8 mouse cellular contexts compared by ENCODE assay signal in the genomic region with DNA sequence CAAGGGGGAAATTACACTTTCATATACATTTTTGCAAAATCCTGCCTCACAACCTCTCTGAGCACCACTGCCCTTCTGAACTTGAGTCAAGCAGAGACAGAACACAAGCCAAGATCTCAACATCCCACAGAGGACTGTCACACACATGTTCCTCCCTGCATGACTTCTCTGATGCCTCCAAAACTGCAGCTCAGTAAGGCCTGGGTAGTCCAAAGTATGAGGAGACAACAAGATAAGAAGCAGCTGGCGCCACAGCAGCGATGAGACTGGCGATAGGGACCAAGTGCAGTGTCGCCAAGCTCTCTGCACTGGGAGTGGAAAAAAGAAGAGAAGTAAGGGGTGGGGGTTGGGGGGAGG. TPM values are rescaled to one million over a fixed set of nuclear protein-coding genes. Genes with fewer than 3 reads are reported as not detected.
A peak's percentile ranks its signal among the peaks of the same experiment; 100 is the strongest.
DNase-seq lines count a peak whose midpoint lies in the region; ATAC-seq and TF ChIP-seq lines count a peak whose summit lies in the region.

No protein-coding gene starts in this region.

- no peaks in the 10 kb centered on the region for H3K27me3 ChIP-seq in heart, embryonic 16.5 days (ENCODE audit: control insufficient read depth, insufficient read depth, low read length)
- H3K27me3 ChIP-seq in MEL (ENCODE audit: control insufficient read depth in 1 of 2, insufficient read depth in 2 of 2, low read length in 2 of 2) = no peaks in the 10 kb centered on the region
- H3K27me3 ChIP-seq in embryonic facial prominence, embryonic 14.5 days (replicated peaks; ENCODE audit: control insufficient read depth, insufficient read depth, low read length) = no peaks in the 10 kb centered on the region
- H3K27me3 ChIP-seq in kidney, embryonic 15.5 days = no peaks in the 10 kb centered on the region

- peaks cover 2% of the 10 kb centered on the region; the same call in 1 of the 2 replicates for H3K79me2 ChIP-seq in MEL (ENCODE audit: control insufficient read depth, insufficient read depth, low read length, poor library complexity)

- WGBS in heart, embryonic 16.5 days = 2% methylated on average over 4 of the region's 4 CpGs
- WGBS in embryonic facial prominence, embryonic 14.5 days = 2% methylated on average over 4 of the region's 4 CpGs
- 0% methylated on average over 4 of the region's 4 CpGs for WGBS in kidney, embryonic 15.5 days

- peak overlapping the region; percentile 74 for H3K4me3 ChIP-seq in heart, embryonic 16.5 days (ENCODE audit: low read length)
- H3K4me3 ChIP-seq in MEL (ENCODE audit: control insufficient read depth in 1 of 2, insufficient read depth in 1 of 2, low read depth in 2 of 2, low read length in 2 of 2) = peak overlapping the region; percentile 85
- H3K4me3 ChIP-seq in embryonic facial prominence, embryonic 14.5 days (ENCODE audit: low read depth, low read length) = peak overlapping the region; percentile 77
- peak overlapping the region; percentile 86 for H3K4me3 ChIP-seq in kidney, embryonic 15.5 days (replicated peaks)

- ATAC-seq in heart, embryonic 16.5 days (replicated peaks; ENCODE audit: extremely low read depth, insufficient read depth, low FRiP score) = no peak
- ATAC-seq in embryonic facial prominence, embryonic 14.5 days (ENCODE audit: low read depth) = no peak; the same call in 1 of the 2 replicates
- peak; percentile 40 for ATAC-seq in kidney, embryonic 15.5 days (replicated peaks; ENCODE audit: low FRiP score)

- H3K4me1 ChIP-seq in heart, embryonic 16.5 days (ENCODE audit: control insufficient read depth, insufficient read depth, low read length) = peaks cover 10% of the 10 kb centered on the region; the same call in 1 of the 2 replicates
- H3K4me1 ChIP-seq in MEL (ENCODE audit: control insufficient read depth in 1 of 2, insufficient read depth in 2 of 2, low read length in 2 of 2) = peaks cover 17 to 40% of the 10 kb centered on the region in 2 experiments
- H3K4me1 ChIP-seq in embryonic facial prominence, embryonic 14.5 days (ENCODE audit: control insufficient read depth, insufficient read depth, low read length) = peaks cover 7% of the 10 kb centered on the region; the same call in 1 of the 2 replicates
- H3K4me1 ChIP-seq in kidney, embryonic 15.5 days = peaks cover 22% of the 10 kb centered on the region

- no peak overlapping the region; the same call in 1 of the 2 replicates for H3K27ac ChIP-seq in heart, embryonic 16.5 days (ENCODE audit: low read length)
- H3K27ac ChIP-seq in MEL (ENCODE audit: control insufficient read depth, low read depth, low read length) = peak overlapping the region; percentile 46
- H3K27ac ChIP-seq in embryonic facial prominence, embryonic 14.5 days (replicated peaks; ENCODE audit: low read depth, low read length) = no peak overlapping the region
- peak overlapping the region; percentile 89 for H3K27ac ChIP-seq in kidney, embryonic 15.5 days

- H3K4me2 ChIP-seq in heart, embryonic 16.5 days (ENCODE audit: low read depth, low read length) = peak overlapping the region; percentile 92
- peak overlapping the region; percentile 85 for H3K4me2 ChIP-seq in embryonic facial prominence, embryonic 14.5 days (ENCODE audit: low read depth, low read length)
- peak overlapping the region; percentile 90 for H3K4me2 ChIP-seq in kidney, embryonic 15.5 days

- H3K9me3 ChIP-seq in heart, embryonic 16.5 days (replicated peaks; ENCODE audit: control insufficient read depth, low read length) = no peaks in the 10 kb centered on the region
- H3K9me3 ChIP-seq in MEL (replicated peaks; ENCODE audit: insufficient read depth, low read length) = no peaks in the 10 kb centered on the region
- H3K9me3 ChIP-seq in embryonic facial prominence, embryonic 14.5 days (ENCODE audit: control insufficient read depth, low read length) = no peaks in the 10 kb centered on the region
- no peaks in the 10 kb centered on the region for H3K9me3 ChIP-seq in kidney, embryonic 15.5 days (replicated peaks)

- peak overlapping the region; percentile 73 for H3K9ac ChIP-seq in heart, embryonic 16.5 days (ENCODE audit: low read length)
- peak overlapping the region; percentile 24 for H3K9ac ChIP-seq in MEL (ENCODE audit: control insufficient read depth, low read depth, low read length, poor library complexity, severe bottlenecking)
- peak overlapping the region; percentile 72 for H3K9ac ChIP-seq in embryonic facial prominence, embryonic 14.5 days (ENCODE audit: low read depth, low read length)
- peak overlapping the region; percentile 75 for H3K9ac ChIP-seq in kidney, embryonic 15.5 days

- TF ChIP-seq CTCF in MEL (IDR thresholded peaks at IDR 0.05 in 2 of 3, conservative IDR thresholded peaks at IDR 0.05 in 1 of 3; ENCODE audit: control insufficient read depth in 1 of 3, insufficient read depth in 1 of 3, low read depth in 2 of 3, low read length in 3 of 3, poor library complexity in 1 of 3, severe bottlenecking in 1 of 3) = no peak

- TF ChIP-seq RAD21 in MEL (IDR thresholded peaks at IDR 0.05; ENCODE audit: low read depth, low read length) = no peak

- no peaks in the 10 kb centered on the region for H3K36me3 ChIP-seq in heart, embryonic 16.5 days (ENCODE audit: control insufficient read depth, insufficient read depth)
- peaks cover 0 to 36% of the 10 kb centered on the region in 2 experiments; a peak in 2 of 4 replicates for H3K36me3 ChIP-seq in MEL (ENCODE audit: control insufficient read depth in 1 of 2, insufficient read depth in 2 of 2, low read length in 2 of 2)
- H3K36me3 ChIP-seq in embryonic facial prominence, embryonic 14.5 days (ENCODE audit: control insufficient read depth, insufficient read depth, low read length) = peaks cover 2% of the 10 kb centered on the region; the same call in 1 of the 2 replicates
- H3K36me3 ChIP-seq in kidney, embryonic 15.5 days = peaks cover 5% of the 10 kb centered on the region; the same call in 1 of the 2 replicates

- DNase-seq in heart, adult 18-20 months = no peak
- DNase-seq in MEL (ENCODE audit: low read depth, low spot score) = peak; percentile 76
- DNase-seq in embryonic facial prominence, embryonic 14.5 days (ENCODE audit: low spot score) = peak; percentile 10
- DNase-seq in lung, postnatal 4 days = peak; percentile 35 to 64
- DNase-seq in thymus, postnatal 10 days (ENCODE audit: low spot score in 2 of 2) = peak; percentile 20 to 26
- DNase-seq in ovary, postnatal 10 days (ENCODE audit: low spot score) = no peak

- peak; percentile 27 to 57; a peak in 3 of 4 replicates for TF ChIP-seq EP300 in MEL (IDR thresholded peaks at IDR 0.05; ENCODE audit: low read depth in 1 of 2, low read length in 2 of 2)

- TF ChIP-seq POLR2A in MEL (IDR thresholded peaks at IDR 0.05; ENCODE audit: control insufficient read depth in 1 of 2, insufficient read depth in 1 of 2, low read depth in 1 of 2, low read length in 2 of 2, poor library complexity in 1 of 2) = no peak

TF ChIP-seq in MEL, 35 proteins besides CTCF, POLR2A, EP300 and RAD21 (continues in another document):
- TF ChIP-seq POLR2AphosphoS5 (IDR thresholded peaks at IDR 0.05; ENCODE audit: borderline replicate concordance, low read depth, low read length) (no peak), ZKSCAN1 (IDR thresholded peaks at IDR 0.05; ENCODE audit: low read depth, low read length) (no peak), MAX (IDR thresholded peaks at IDR 0.05; ENCODE audit: low read length) (peak; percentile 64), CHD1 (IDR thresholded peaks at IDR 0.05; ENCODE audit: low read depth, low read length) (peak; percentile 67; the same call in 1 of the 2 replicates), MEF2A (IDR thresholded peaks at IDR 0.05; ENCODE audit: extremely low read depth, insufficient replicate concordance, low read depth, low read length, poor library complexity, severe bottlenecking) (no peak), JUND (IDR thresholded peaks at IDR 0.05; ENCODE audit: low read depth, low read length) (no peak), MXI1 (IDR thresholded peaks at IDR 0.05; ENCODE audit: low read depth, low read length) (peak; percentile 82), ZNF384 (IDR thresholded peaks at IDR 0.05; ENCODE audit: low read depth, low read length) (peak; percentile 31; the same call in 1 of the 2 replicates), BHLHE40 (IDR thresholded peaks at IDR 0.05; ENCODE audit: borderline replicate concordance, low read depth, low read length) (peak; percentile 55; the same call in 1 of the 2 replicates), MAFK (IDR thresholded peaks at IDR 0.05; ENCODE audit: borderline replicate concordance, low read depth, low read length) (no peak), RCOR1 (IDR thresholded peaks at IDR 0.05; ENCODE audit: low read depth, low read length) (peak; percentile 35; the same call in 1 of the 2 replicates), TAL1 (IDR thresholded peaks at IDR 0.05; ENCODE audit: low read length) (no peak)

RNA-seq across cellular contexts. Expression of a gene that starts 0.6 kb away (rescaled TPM):
- polyA plus RNA-seq in heart, embryonic 16.5 days (2015; fragmentation: Nextera tagmentation; extraction: Ambion mirVana) = 0.44 and 0.81 TPM in 2 replicates
- under 1 TPM; 0.40 to 0.93 TPM for total RNA-seq in heart, adult 18-20 months (2021)
- 2.5 and 2.7 TPM in 2 replicates for total RNA-seq in MEL (2012; rRNA removed)
- polyA plus RNA-seq in MEL (2012; ENCODE audit: insufficient read depth in 1 of 2, insufficient read length in 2 of 2, low read depth in 1 of 2, low replicate concordance in 2 of 2, missing spikeins in 1 of 2) = 1 to 10 TPM in 1 of 2 experiments, not detected in 1; 4.3 TPM
- 0.68 and 0.70 TPM in 2 replicates for polyA plus RNA-seq in embryonic facial prominence, embryonic 14.5 days (2014; fragmentation: Nextera tagmentation; extraction: Ambion mirVana)
- 1.6 and 1.9 TPM in 2 replicates for polyA plus RNA-seq in kidney, embryonic 15.5 days (2015; fragmentation: Nextera tagmentation; extraction: Ambion mirVana)

RNA-seq across cellular contexts. Expression of a gene that starts 40.1 kb away (rescaled TPM):
- polyA plus RNA-seq in heart, embryonic 16.5 days (2015; fragmentation: Nextera tagmentation; extraction: Ambion mirVana) = 9.6 and 9.9 TPM in 2 replicates
- total RNA-seq in heart, adult 18-20 months (2021) = 1 to 10 TPM; 3.9 to 4.8 TPM
- 11.1 and 12.9 TPM in 2 replicates for total RNA-seq in MEL (2012; rRNA removed)
- 10 to 100 TPM in 1 of 2 experiments, not detected in 1; 10.7 TPM for polyA plus RNA-seq in MEL (2012; ENCODE audit: insufficient read depth in 1 of 2, insufficient read length in 2 of 2, low read depth in 1 of 2, low replicate concordance in 2 of 2, missing spikeins in 1 of 2)
- 7.5 and 10.2 TPM in 2 replicates for polyA plus RNA-seq in embryonic facial prominence, embryonic 14.5 days (2014; fragmentation: Nextera tagmentation; extraction: Ambion mirVana)
- polyA plus RNA-seq in kidney, embryonic 15.5 days (2015; fragmentation: Nextera tagmentation; extraction: Ambion mirVana) = 13.0 and 13.7 TPM in 2 replicates

RNA-seq across cellular contexts. Expression of a gene that starts 55.8 kb away (rescaled TPM):
- 2.9 and 3.2 TPM in 2 replicates for polyA plus RNA-seq in heart, embryonic 16.5 days (2015; fragmentation: Nextera tagmentation; extraction: Ambion mirVana)
- 1 to 10 TPM; 1.8 to 2.3 TPM for total RNA-seq in heart, adult 18-20 months (2021)
- 1.3 and 1.4 TPM in 2 replicates for total RNA-seq in MEL (2012; rRNA removed)
- polyA plus RNA-seq in MEL (2012; ENCODE audit: insufficient read depth in 1 of 2, insufficient read length in 2 of 2, low read depth in 1 of 2, low replicate concordance in 2 of 2, missing spikeins in 1 of 2) = 1 to 10 TPM in 1 of 2 experiments, not detected in 1; 2.4 TPM
- polyA plus RNA-seq in embryonic facial prominence, embryonic 14.5 days (2014; fragmentation: Nextera tagmentation; extraction: Ambion mirVana) = 4.5 and 5.5 TPM in 2 replicates
- 3.8 and 4.3 TPM in 2 replicates for polyA plus RNA-seq in kidney, embryonic 15.5 days (2015; fragmentation: Nextera tagmentation; extraction: Ambion mirVana)

Comparison
In these comparisons a context has a peak if more than half of its experiments do, and no peak if none do; other contexts are left out.
1. H3K27ac ChIP-seq: peak in MEL (single experiment) and kidney, embryonic 15.5 days (single experiment); none in heart, embryonic 16.5 days (single experiment) and embryonic facial prominence, embryonic 14.5 days (single experiment).
2. H3K9ac ChIP-seq: peak in every context shown above with its lines; median percentile 75 in kidney, embryonic 15.5 days; 73 in heart, embryonic 16.5 days; 72 in embryonic facial prominence, embryonic 14.5 days; 24 in MEL.
3. DNase-seq: peak in MEL (single experiment), embryonic facial prominence, embryonic 14.5 days (single experiment), lung, postnatal 4 days (2 of 2) and thymus, postnatal 10 days (2 of 2); none in heart, adult 18-20 months (0 of 2) and ovary, postnatal 10 days (single experiment).
4. Peak in every context shown above with its lines, with median percentiles within 50 percentile points of each other: H3K4me2 ChIP-seq and H3K4me3 ChIP-seq.